Mouse (Mus musculus) liver, postnatal 0 days (tissue): Measurements from ENCODE around the gene Paqr7.

Experiments used
- CTCF ChIP-seq: sonication (generic); IDR thresholded peaks from 2 replicates; pipeline ENCODE4 v1.5.1; 2016; ENCODE audit warnings: antibody characterized with exemption, low read depth
- EP300 ChIP-seq: IDR thresholded peaks from 2 replicates; pipeline ENCODE4 v1.6.1; 2016; ENCODE audit warnings: antibody characterized with exemption, low read depth, mild to moderate bottlenecking

GRCm38 (mm10) chr4:134451484-134451883 lies 45.0 kb upstream of the Paqr7 start:
- no peak for TF ChIP-seq EP300
- TF ChIP-seq CTCF, result no peak
